Mouse (Mus musculus) heart, embryonic 16.5 days (tissue): Measurements from ENCODE around the gene C8a. TPM values are rescaled to one million over a fixed set of nuclear protein-coding genes. Genes with fewer than 3 reads are reported as not detected.

Source experiments
- ATAC-seq: fragments of 200-750 bp; cut with Nextera tagmentation; replicated peaks from 2 replicates; pipeline ENCODE4 v1.8.0; 2017; ENCODE audit warnings: moderate number of reproducible peaks; ENCODE audit not compliant: insufficient read depth, low FRiP score; ENCODE audit errors: extremely low read depth
- H3K27ac ChIP-seq: fragments of 300-500 bp; sonication (generic); 2 replicates; pipeline ENCODE4 v1.5.1; 2014; ENCODE audit warnings: mild to moderate bottlenecking, low read length, control low read depth, moderate library complexity
- H3K27me3 ChIP-seq: fragments of 300-500 bp; sonication (generic); 2 replicates; pipeline ENCODE4 v1.6.1; 2014; ENCODE audit warnings: low read length, mixed read lengths; ENCODE audit not compliant: control insufficient read depth, insufficient read depth
- H3K36me3 ChIP-seq: fragments of 300-500 bp; sonication (generic); 2 replicates; pipeline ENCODE4 v1.6.1; 2014; ENCODE audit not compliant: control insufficient read depth, insufficient read depth
- H3K4me1 ChIP-seq: fragments of 300-500 bp; sonication (generic); 2 replicates; pipeline ENCODE4 v1.6.1; 2014; ENCODE audit warnings: low read length, mixed read lengths; ENCODE audit not compliant: control insufficient read depth, insufficient read depth
- H3K4me2 ChIP-seq: fragments of 300-500 bp; sonication (generic); 2 replicates; pipeline ENCODE4 v1.6.1; 2014; ENCODE audit warnings: low read depth, mild to moderate bottlenecking, control low read depth, low read length
- H3K4me3 ChIP-seq: fragments of 300-500 bp; sonication (generic); 2 replicates; pipeline ENCODE4 v1.5.1; 2014; ENCODE audit warnings: mild to moderate bottlenecking, control low read depth, low read length
- H3K9ac ChIP-seq: fragments of 300-500 bp; sonication (generic); 2 replicates; pipeline ENCODE4 v1.6.1; 2014; ENCODE audit warnings: low read length, control low read depth
- H3K9me3 ChIP-seq: fragments of 300-500 bp; sonication (generic); replicated peaks from 2 replicates; pipeline ENCODE4 v1.6.1; 2016; ENCODE audit warnings: low read length; ENCODE audit not compliant: control insufficient read depth
- WGBS: fragments of 180-500 bp; shearing (Covaris S2); extraction: QIAGEN DNeasy Blood & Tissue Kit; methylation state at CpG from one replicate; pipeline ENCODE4 v1.1.7; 2014; 5-methylcytosine and 5-hydroxymethylcytosine counted together
- polyA plus RNA-seq: library from polyadenylated mRNA; unstranded; fragments of >200 nt; fragmentation: Nextera tagmentation; extraction: Ambion mirVana; gene quantifications from 2 replicates; pipeline ENCODE4 v1.2.1, GENCODE M21; 2015

The C8a gene
- polyA plus RNA-seq = not detected in 2 replicates

DNA sequence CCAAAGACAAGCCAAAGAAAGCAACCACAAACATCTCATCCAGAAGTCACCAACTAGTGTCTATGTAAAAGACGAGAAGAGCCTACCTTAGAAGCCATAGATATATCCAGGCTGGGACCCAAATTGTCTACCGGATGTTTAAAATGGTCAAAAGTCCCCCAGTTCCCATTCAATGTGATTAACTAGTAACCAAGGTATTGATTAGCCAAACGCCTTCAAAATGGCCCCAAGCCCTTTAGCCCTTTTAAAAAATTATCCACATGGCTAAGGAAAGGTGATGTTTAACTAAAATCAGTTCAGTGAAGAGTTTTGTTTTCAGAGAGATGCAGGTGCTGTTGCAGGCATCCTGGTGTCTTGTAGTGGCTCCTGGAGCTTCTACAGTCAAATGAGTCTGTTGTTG lies at the start of gene C8a:
TSS of gene C8a (minus strand) at position 76 of the 400 bp plus-strand sequence.
- no peaks in the 10 kb centered on the region for H3K36me3 ChIP-seq
- no peaks in the 10 kb centered on the region for H3K4me1 ChIP-seq
- H3K27me3 ChIP-seq = no peaks in the 10 kb centered on the region
- H3K9ac ChIP-seq = no peak within 1 kb of the TSS
- no peak within 1 kb of the TSS for H3K4me2 ChIP-seq
- 80% methylated on average over 3 of the region's 3 CpGs for WGBS
- H3K9me3 ChIP-seq = no peaks in the 10 kb centered on the region
- no peak within 1 kb of the TSS for H3K4me3 ChIP-seq
- ATAC-seq = no peak
- H3K27ac ChIP-seq = no peak within 1 kb of the TSS

DNA sequence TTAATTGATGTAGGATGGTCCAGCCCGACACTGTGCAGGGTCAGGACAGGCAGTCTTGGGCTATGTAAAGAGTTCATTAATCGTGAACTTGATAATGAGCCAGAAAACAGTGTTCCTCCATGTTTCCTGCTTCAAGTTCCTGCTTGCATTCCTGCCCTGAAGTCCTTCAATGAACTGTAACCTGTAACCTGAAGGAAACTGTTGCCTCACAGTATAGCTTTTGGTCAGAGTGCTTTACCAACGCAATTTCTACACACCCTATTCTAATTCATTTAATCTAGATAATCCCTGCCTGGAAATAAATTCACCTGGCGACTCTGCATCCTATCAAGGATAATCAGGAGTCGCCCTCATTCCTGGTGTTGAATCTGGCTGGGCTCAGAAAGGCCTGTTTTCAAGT lies 49.2 kb upstream of the C8a start:
- no peak overlapping the region for H3K9ac ChIP-seq
- WGBS = 82% methylated on average over 5 of the region's 5 CpGs
- ATAC-seq = no peak

GRCm38 (mm10) chr4:104918017-104918416 lies 41.8 kb upstream of the C8a start:
- no peak for ATAC-seq

More for the DNA sequence above, 49.2 kb upstream of the C8a start:
- Histone ChIP-seq H3K27me3 (no peaks in the 10 kb centered on the region), H3K36me3 (no peaks in the 10 kb centered on the region), H3K9me3 (no peaks in the 10 kb centered on the region), H3K4me2 (no peak overlapping the region), H3K4me1 (no peaks in the 10 kb centered on the region), H3K4me3 (no peak overlapping the region), H3K27ac (no peak overlapping the region)

GRCm38 (mm10) chr4:104914711-104915247 lies 38.6 kb upstream of the C8a start:
- Histone ChIP-seq H3K27me3 (no peaks in the 10 kb centered on the region), H3K9ac (no peak overlapping the region), H3K27ac (no peak overlapping the region), H3K4me1 (no peaks in the 10 kb centered on the region; the same call in 1 of the 2 replicates), H3K9me3 (no peaks in the 10 kb centered on the region), H3K4me3 (no peak overlapping the region), H3K36me3 (no peaks in the 10 kb centered on the region), H3K4me2 (no peak overlapping the region)
- 68% methylated on average over 6 of the region's 6 CpGs for WGBS
- ATAC-seq = no peak

More at GRCm38 (mm10) chr4:104918017-104918416, 41.8 kb upstream of the C8a start:
- Histone ChIP-seq H3K27ac (no peak overlapping the region), H3K4me3 (no peak overlapping the region), H3K9me3 (no peaks in the 10 kb centered on the region), H3K36me3 (no peaks in the 10 kb centered on the region), H3K9ac (no peak overlapping the region), H3K4me1 (no peaks in the 10 kb centered on the region; the same call in 1 of the 2 replicates), H3K4me2 (no peak overlapping the region), H3K27me3 (no peaks in the 10 kb centered on the region)
- WGBS = 81% methylated on average over 6 of the region's 6 CpGs

- H3K27me3 ChIP-seq = no peaks in the 10 kb centered on the region
- no peak within 1 kb of the TSS for H3K9ac ChIP-seq
- ATAC-seq = no peak
- peak within 1 kb of the TSS; percentile 4 for H3K4me3 ChIP-seq
- peak within 1 kb of the TSS; percentile 33 for H3K4me2 ChIP-seq
- H3K9me3 ChIP-seq = no peaks in the 10 kb centered on the region
- no peaks in the 10 kb centered on the region for H3K36me3 ChIP-seq
- H3K4me1 ChIP-seq = no peaks in the 10 kb centered on the region; the same call in 1 of the 2 replicates
- whole genome bisulfite sequencing = 24% methylated on average over 23 of the region's 23 CpGs
- no peak within 1 kb of the TSS for H3K27ac ChIP-seq
Observed at GRCm38 (mm10) chr4:104913291-104914129, 37.3 kb upstream of the C8a start, which contains the start of gene Fyb2. Fyb2 (plus strand) TSS chr4:104913456.

GRCm38 (mm10) chr4:104911685-104912084 lies 35.5 kb upstream of the C8a start:
- H3K9ac ChIP-seq = no peak overlapping the region
- WGBS = 27% methylated on average over 7 of the region's 7 CpGs
- H3K9me3 ChIP-seq = no peaks in the 10 kb centered on the region
- no peaks in the 10 kb centered on the region; the same call in 1 of the 2 replicates for H3K4me1 ChIP-seq
- H3K4me2 ChIP-seq = no peak overlapping the region
- 0 out of 2 replicates have a peak, but pooled peaks have one; percentile 67 for ATAC-seq
- no peaks in the 10 kb centered on the region for H3K27me3 ChIP-seq
- H3K36me3 ChIP-seq = no peaks in the 10 kb centered on the region
- no peak overlapping the region for H3K27ac ChIP-seq
- H3K4me3 ChIP-seq = no peak overlapping the region

DNA sequence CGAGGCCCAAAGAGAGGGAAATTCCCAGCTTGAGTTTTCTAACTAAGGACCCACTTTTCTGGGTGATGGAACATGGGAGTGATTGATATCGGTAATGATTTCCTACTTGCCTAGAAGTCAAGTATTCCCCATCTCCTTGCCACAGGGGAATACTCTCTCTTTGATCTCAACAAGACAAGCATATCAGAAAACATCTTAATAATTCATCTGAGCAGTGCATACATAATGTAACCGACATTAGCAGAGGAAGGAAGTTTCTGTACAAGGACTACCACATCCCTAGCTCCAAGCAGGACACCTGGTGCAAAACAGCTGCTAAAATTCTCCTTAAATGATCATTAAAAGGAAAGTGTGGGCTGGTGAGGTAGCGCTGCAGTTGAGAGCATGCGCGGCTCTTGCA lies 28.9 kb upstream of the C8a start:
- H3K4me3 ChIP-seq = no peak overlapping the region
- no peak overlapping the region for H3K4me2 ChIP-seq
- no peak overlapping the region for H3K9ac ChIP-seq
- no peaks in the 10 kb centered on the region for H3K27me3 ChIP-seq
- H3K36me3 ChIP-seq = no peaks in the 10 kb centered on the region
- H3K27ac ChIP-seq = no peak overlapping the region
- no peaks in the 10 kb centered on the region for H3K9me3 ChIP-seq
- no peaks in the 10 kb centered on the region for H3K4me1 ChIP-seq
- 91% methylated on average over 6 of the region's 6 CpGs for WGBS
- no peak for ATAC-seq

DNA sequence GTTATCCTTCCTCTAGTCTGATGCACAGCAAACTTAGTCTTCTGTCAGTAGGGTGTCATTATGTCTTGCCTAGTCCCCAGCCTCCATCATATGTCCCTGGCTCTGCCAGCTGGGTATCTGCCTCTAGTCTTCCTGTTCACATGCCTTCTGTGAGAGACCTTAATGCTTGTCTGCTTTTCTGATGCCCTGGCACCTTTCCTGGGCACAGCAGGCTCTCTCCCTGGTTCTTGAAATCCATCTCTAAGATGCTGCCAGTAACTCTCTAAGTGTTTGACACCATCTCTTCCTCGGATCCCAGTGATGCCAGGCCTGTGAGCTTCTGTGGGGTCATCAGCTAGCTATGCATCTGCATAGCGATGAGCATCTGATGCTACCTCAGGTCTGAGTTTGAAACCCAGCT lies 26.6 kb upstream of the C8a start:
- H3K27ac ChIP-seq = no peak overlapping the region
- 72% methylated on average over 2 of the region's 2 CpGs for WGBS
- no peaks in the 10 kb centered on the region for H3K36me3 ChIP-seq
- no peaks in the 10 kb centered on the region for H3K27me3 ChIP-seq
- H3K4me3 ChIP-seq = no peak overlapping the region
- no peaks in the 10 kb centered on the region for H3K4me1 ChIP-seq
- H3K4me2 ChIP-seq = no peak overlapping the region
- no peak for ATAC-seq
- no peak overlapping the region for H3K9ac ChIP-seq
- no peaks in the 10 kb centered on the region for H3K9me3 ChIP-seq
